Mouse (Mus musculus): Measurements from ENCODE around the gene Fis1. TPM values are rescaled to one million over a fixed set of nuclear protein-coding genes. Genes with fewer than 3 reads are reported as not detected.

The Fis1 gene
- polyA plus RNA-seq, 1 experiment from 2014 or later = 358 TPM

- DNase-seq (ENCODE audit: low spot score) (no peak), ATAC-seq (no peak)
- Histone ChIP-seq H3K9ac (replicated peaks; ENCODE audit: low read depth) (no peak overlapping the region), H3K27ac (ENCODE audit: low read length) (no peak overlapping the region), H3K4me3 (ENCODE audit: low read depth, low read length) (no peak overlapping the region), H3K36me3 (ENCODE audit: insufficient read depth, low read length) (0 out of 2 replicates have a peak, but pooled peaks cover 6% of the 10 kb centered on the region), H3K27me3 (replicated peaks; ENCODE audit: insufficient read depth, low read length) (no peaks in the 10 kb centered on the region), H3K9me3 (ENCODE audit: low read length) (no peaks in the 10 kb centered on the region), H3K4me2 (replicated peaks; ENCODE audit: low read depth, low read length) (no peak overlapping the region), H3K4me1 (ENCODE audit: insufficient read depth, low read depth, low read length) (no peaks in the 10 kb centered on the region)
- WGBS = 64% methylated on average over 4 of the region's 5 CpGs
- no peak for TF ChIP-seq EP300 (IDR thresholded peaks at IDR 0.05)
- no peak for TF ChIP-seq CTCF (IDR thresholded peaks at IDR 0.05)
These were observed 46.4 kb downstream of the Fis1 start for GRCm38 (mm10) chr5:136999449-136999848.

GRCm38 (mm10) chr5:137000612-137001011 lies 47.5 kb downstream of the Fis1 start:
- Histone ChIP-seq H3K4me2 (replicated peaks; ENCODE audit: low read depth, low read length) (no peak overlapping the region), H3K9me3 (ENCODE audit: low read length) (no peaks in the 10 kb centered on the region), H3K27ac (ENCODE audit: low read length) (no peak overlapping the region), H3K4me3 (ENCODE audit: low read depth, low read length) (no peak overlapping the region), H3K4me1 (ENCODE audit: insufficient read depth, low read depth, low read length) (no peaks in the 10 kb centered on the region), H3K36me3 (ENCODE audit: insufficient read depth, low read length) (0 out of 2 replicates have a peak, but pooled peaks cover 1% of the 10 kb centered on the region), H3K27me3 (replicated peaks; ENCODE audit: insufficient read depth, low read length) (no peaks in the 10 kb centered on the region), H3K9ac (replicated peaks; ENCODE audit: low read depth) (no peak overlapping the region)
- no peak for ATAC-seq
- TF ChIP-seq EP300 (IDR thresholded peaks at IDR 0.05) (no peak), CTCF (IDR thresholded peaks at IDR 0.05) (no peak)
- no peak for DNase-seq (ENCODE audit: low spot score)
- WGBS = 79% methylated on average over 2 of the region's 2 CpGs

- ATAC-seq (no peak), DNase-seq (ENCODE audit: low spot score) (no peak)
- 30% methylated on average over 8 of the region's 8 CpGs for WGBS
- no peak overlapping the region for H3K27ac ChIP-seq (ENCODE audit: low read length)
- no peaks in the 10 kb centered on the region for H3K36me3 ChIP-seq (ENCODE audit: insufficient read depth, low read length)
- H3K4me3 ChIP-seq (ENCODE audit: low read depth, low read length) = no peak overlapping the region
- H3K4me2 ChIP-seq (replicated peaks; ENCODE audit: low read depth, low read length) = no peak overlapping the region
- no peak for TF ChIP-seq EP300 (IDR thresholded peaks at IDR 0.05)
- no peak for TF ChIP-seq CTCF (IDR thresholded peaks at IDR 0.05)
- no peaks in the 10 kb centered on the region for H3K9me3 ChIP-seq (ENCODE audit: low read length)
- no peaks in the 10 kb centered on the region for H3K27me3 ChIP-seq (replicated peaks; ENCODE audit: insufficient read depth, low read length)
- H3K4me1 ChIP-seq (ENCODE audit: insufficient read depth, low read depth, low read length) = no peaks in the 10 kb centered on the region
- H3K9ac ChIP-seq (replicated peaks; ENCODE audit: low read depth) = no peak overlapping the region
These were observed 54.2 kb downstream of the Fis1 start for GRCm38 (mm10) chr5:137007276-137007675.

- Histone ChIP-seq H3K27me3 (replicated peaks; ENCODE audit: insufficient read depth, low read length) (no peaks in the 10 kb centered on the region), H3K9ac (replicated peaks; ENCODE audit: low read depth) (no peak overlapping the region), H3K36me3 (ENCODE audit: insufficient read depth, low read length) (no peaks in the 10 kb centered on the region), H3K4me2 (replicated peaks; ENCODE audit: low read depth, low read length) (no peak overlapping the region), H3K4me1 (ENCODE audit: insufficient read depth, low read depth, low read length) (no peaks in the 10 kb centered on the region), H3K9me3 (ENCODE audit: low read length) (no peaks in the 10 kb centered on the region), H3K4me3 (ENCODE audit: low read depth, low read length) (no peak overlapping the region), H3K27ac (ENCODE audit: low read length) (no peak overlapping the region)
- WGBS = 21% methylated on average over 3 of the region's 3 CpGs
- TF ChIP-seq CTCF (IDR thresholded peaks at IDR 0.05) (peak; percentile 73), EP300 (IDR thresholded peaks at IDR 0.05) (no peak)
- DNase-seq (ENCODE audit: low spot score) (peak; percentile 65), ATAC-seq (no peak)
These were observed 56.9 kb downstream of the Fis1 start for GRCm38 (mm10) chr5:137009988-137010387.

- WGBS = 66% methylated on average over 15 of the region's 15 CpGs
- H3K4me3 ChIP-seq (ENCODE audit: low read depth, low read length) = no peak overlapping the region
- ATAC-seq (no peak), DNase-seq (ENCODE audit: low spot score) (no peak)
- H3K27me3 ChIP-seq (replicated peaks; ENCODE audit: insufficient read depth, low read length) = no peaks in the 10 kb centered on the region
- H3K4me2 ChIP-seq (replicated peaks; ENCODE audit: low read depth, low read length) = no peak overlapping the region
- H3K36me3 ChIP-seq (ENCODE audit: insufficient read depth, low read length) = no peaks in the 10 kb centered on the region
- TF ChIP-seq EP300 (IDR thresholded peaks at IDR 0.05) (no peak), CTCF (IDR thresholded peaks at IDR 0.05) (no peak)
- H3K4me1 ChIP-seq (ENCODE audit: insufficient read depth, low read depth, low read length) = no peaks in the 10 kb centered on the region
- H3K27ac ChIP-seq (ENCODE audit: low read length) = no peak overlapping the region
- no peaks in the 10 kb centered on the region for H3K9me3 ChIP-seq (ENCODE audit: low read length)
- no peak overlapping the region for H3K9ac ChIP-seq (replicated peaks; ENCODE audit: low read depth)
These were observed 59.4 kb downstream of the Fis1 start for GRCm38 (mm10) chr5:137012401-137012950.

MicroRNAs within 50 kb of the gene (microRNA counts, 519-probe panel; counts per million panel counts)
- not detected for microRNA mmu-miR-702

Small RNA genes within 50 kb of the gene (microRNA-seq; reads per million reads assigned to microRNA genes)
- gene Mir702 = 6.4 reads per million, percentile 17 among the genes with 10 or more reads in this experiment

Other genes with a start within 250 kb of the Fis1 start
- 1.6 and 2.2 TPM in 2 replicates for gene Col26a1, start 70.1 kb upstream of the Fis1 start, polyA plus RNA-seq (2015; fragmentation: Nextera tagmentation; extraction: Ambion mirVana)
- 41.9 and 53.5 TPM in 2 replicates for gene Ift22, start 45.1 kb upstream of the Fis1 start, polyA plus RNA-seq (2015; fragmentation: Nextera tagmentation; extraction: Ambion mirVana)
- gene Cldn15, start 13.3 kb downstream of the Fis1 start, polyA plus RNA-seq (2015; fragmentation: Nextera tagmentation; extraction: Ambion mirVana) = 10.5 and 11.9 TPM in 2 replicates
- 38.3 and 41.7 TPM in 2 replicates for gene Plod3, start 33.7 kb downstream of the Fis1 start, polyA plus RNA-seq (2015; fragmentation: Nextera tagmentation; extraction: Ambion mirVana)
- 80.8 and 83.9 TPM in 2 replicates for gene Znhit1, start 34.7 kb downstream of the Fis1 start, polyA plus RNA-seq (2015; fragmentation: Nextera tagmentation; extraction: Ambion mirVana)
- gene Vgf, start 73.1 kb downstream of the Fis1 start, polyA plus RNA-seq (2015; fragmentation: Nextera tagmentation; extraction: Ambion mirVana) = 0.12 and 0.19 TPM in 2 replicates
- 112 and 125 TPM in 2 replicates for gene Ap1s1, start 92.9 kb downstream of the Fis1 start, polyA plus RNA-seq (2015; fragmentation: Nextera tagmentation; extraction: Ambion mirVana)
- 0.88 and 1.1 TPM in 2 replicates for gene Serpine1, start 119.0 kb downstream of the Fis1 start, polyA plus RNA-seq (2015; fragmentation: Nextera tagmentation; extraction: Ambion mirVana)
- gene Trim56, start 162.9 kb downstream of the Fis1 start, polyA plus RNA-seq (2015; fragmentation: Nextera tagmentation; extraction: Ambion mirVana) = 13.4 and 16.4 TPM in 2 replicates
- not detected in 2 replicates for gene Muc3, start 196.0 kb downstream of the Fis1 start, polyA plus RNA-seq (2015; fragmentation: Nextera tagmentation; extraction: Ambion mirVana)

Measured in lung, postnatal 0 days (tissue).